Mouse (Mus musculus) bone marrow, adult 2 months (tissue): ENCODE results near the gene Ier3.

Experiments used
- CTCF ChIP-seq: fragments of 200-500 bp; IDR thresholded peaks from 2 replicates; pipeline ENCODE4 v1.5.1; 2011; ENCODE audit warnings: low read length, control low read depth; ENCODE audit not compliant: control insufficient read depth, insufficient read depth
- POLR2A ChIP-seq: fragments of 200-500 bp; IDR thresholded peaks from 2 replicates; pipeline ENCODE4 v1.6.1; 2011; ENCODE audit warnings: low read depth, mild to moderate bottlenecking, control low read depth, low read length, borderline replicate concordance; ENCODE audit not compliant: control insufficient read depth

DNA sequence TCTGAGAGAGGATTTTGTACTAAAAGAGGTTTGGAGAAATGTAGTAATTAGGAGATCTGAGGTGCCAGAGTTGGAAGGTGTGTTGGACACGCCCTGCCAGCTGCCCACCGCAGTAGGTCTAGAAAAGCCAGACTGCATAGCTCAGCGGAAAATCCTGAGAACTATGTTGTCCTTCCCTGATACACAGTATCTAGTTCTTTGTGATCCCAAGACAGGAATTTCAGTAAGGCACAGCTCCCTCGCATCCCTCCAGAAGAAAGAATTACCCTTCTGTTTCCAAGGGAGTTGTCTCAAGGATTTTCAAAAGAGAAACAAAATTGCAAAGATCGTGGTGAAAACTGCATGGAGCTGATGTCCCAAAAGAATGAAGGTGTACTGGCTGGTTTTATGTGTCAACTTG is 17.1 kb downstream of the Ier3 start:
- TF ChIP-seq CTCF: no peak
- TF ChIP-seq POLR2A: no peak
